Mouse (Mus musculus) hindbrain, embryonic 15.5 days (tissue): Measurements from ENCODE around the gene Chrnb4. TPM values are rescaled to one million over a fixed set of nuclear protein-coding genes. Genes with fewer than 3 reads are reported as not detected.
A peak's percentile ranks its signal among the peaks of the same experiment; 100 is the strongest.

Experiments used
- ATAC-seq: fragments of 200-750 bp; cut with Nextera tagmentation; 2 replicates; pipeline ENCODE4 v1.8.0; 2017; ENCODE audit warnings: low read depth, moderate number of reproducible peaks, moderate TSS enrichment; ENCODE audit not compliant: low FRiP score
- H3K27ac ChIP-seq: fragments of 300-500 bp; sonication (generic); replicated peaks from 2 replicates; pipeline ENCODE4 v1.5.1; 2015; ENCODE audit warnings: mild to moderate bottlenecking, inconsistent platforms
- H3K27me3 ChIP-seq: fragments of 300-500 bp; sonication (generic); 2 replicates; pipeline ENCODE4 v1.6.1; 2015; ENCODE audit warnings: control low read depth, inconsistent platforms
- H3K36me3 ChIP-seq: fragments of 300-500 bp; sonication (generic); 2 replicates; pipeline ENCODE4 v1.6.1; 2015; ENCODE audit warnings: control low read depth, inconsistent platforms
- H3K4me1 ChIP-seq: fragments of 300-500 bp; sonication (generic); replicated peaks from 2 replicates; pipeline ENCODE4 v1.6.1; 2015; ENCODE audit warnings: control low read depth, inconsistent platforms
- H3K4me2 ChIP-seq: fragments of 300-500 bp; sonication (generic); 2 replicates; pipeline ENCODE4 v1.6.1; 2015; ENCODE audit warnings: moderate library complexity, mild to moderate bottlenecking, inconsistent platforms
- H3K4me3 ChIP-seq: fragments of 300-500 bp; sonication (generic); 2 replicates; pipeline ENCODE4 v1.5.1; 2015; ENCODE audit warnings: mild to moderate bottlenecking, inconsistent platforms
- H3K9ac ChIP-seq: fragments of 300-500 bp; sonication (generic); 2 replicates; pipeline ENCODE4 v1.6.1; 2015; ENCODE audit warnings: inconsistent platforms
- H3K9me3 ChIP-seq: fragments of 300-500 bp; sonication (generic); 2 replicates; pipeline ENCODE4 v1.6.1; 2016; ENCODE audit warnings: control low read depth, inconsistent platforms
- WGBS: fragments of 180-500 bp; shearing (Covaris S2); methylation state at CpG from one replicate; pipeline ENCODE4 v1.1.7; 2015; 5-methylcytosine and 5-hydroxymethylcytosine counted together
- polyA plus RNA-seq: library from polyadenylated mRNA; unstranded; fragments of >200 nt; fragmentation: Nextera tagmentation; extraction: Ambion mirVana; gene quantifications from 2 replicates; pipeline ENCODE4 v1.2.1, GENCODE M21; 2015

The Chrnb4 gene
- 1.2 and 1.4 TPM in 2 replicates for polyA plus RNA-seq

DNA sequence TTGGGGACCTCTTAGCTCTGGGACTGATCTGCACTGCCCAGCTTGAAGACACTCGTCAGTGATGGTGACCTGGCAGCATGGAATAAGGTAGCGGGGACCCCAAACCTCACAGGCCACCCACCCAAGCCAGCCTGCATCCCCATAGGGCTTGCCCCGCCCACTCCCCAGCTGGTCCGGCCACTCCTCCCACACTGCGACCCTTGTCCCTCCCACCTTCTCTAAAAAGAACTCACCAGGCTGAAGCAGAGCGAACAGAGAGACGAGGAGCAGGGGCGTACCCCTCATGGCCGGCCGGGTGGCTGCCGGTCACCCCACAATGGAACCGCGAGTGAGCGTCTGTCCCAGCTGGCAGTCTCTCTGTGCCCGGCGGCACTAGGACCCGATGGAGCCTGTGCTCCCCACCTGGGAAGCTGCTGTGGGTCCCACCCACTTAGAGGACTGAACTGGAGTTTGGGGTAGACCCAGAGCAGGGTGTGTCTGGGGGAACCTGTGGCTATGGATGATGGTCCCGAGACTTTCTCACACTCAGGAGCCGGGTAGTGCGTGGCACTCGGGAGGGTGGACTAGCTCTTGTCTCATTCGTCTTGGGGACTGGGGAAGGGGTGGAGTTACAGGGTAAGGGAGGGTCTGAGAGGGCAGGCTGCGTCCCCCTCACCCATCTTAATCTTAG lies at the start of gene Chrnb4:
Gene Chrnb4 (minus strand): TSS at position 569 of the 670 bp plus-strand sequence.
- Histone ChIP-seq H3K4me1 (peaks cover 22% of the 10 kb centered on the region), H3K27ac (no peak within 1 kb of the TSS), H3K4me3 (peak within 1 kb of the TSS; percentile 43), H3K36me3 (no peaks in the 10 kb centered on the region), H3K27me3 (peaks cover 2% of the 10 kb centered on the region; the same call in 1 of the 2 replicates), H3K9me3 (no peaks in the 10 kb centered on the region), H3K9ac (0 out of 2 replicates have a peak within 1 kb of the TSS, but pooled peaks have one; percentile 30), H3K4me2 (peak within 1 kb of the TSS; percentile 86)
- WGBS, result under 1% methylated on average over 23 of the region's 23 CpGs
- peak; percentile 78; the same call in 1 of the 2 replicates for ATAC-seq

DNA sequence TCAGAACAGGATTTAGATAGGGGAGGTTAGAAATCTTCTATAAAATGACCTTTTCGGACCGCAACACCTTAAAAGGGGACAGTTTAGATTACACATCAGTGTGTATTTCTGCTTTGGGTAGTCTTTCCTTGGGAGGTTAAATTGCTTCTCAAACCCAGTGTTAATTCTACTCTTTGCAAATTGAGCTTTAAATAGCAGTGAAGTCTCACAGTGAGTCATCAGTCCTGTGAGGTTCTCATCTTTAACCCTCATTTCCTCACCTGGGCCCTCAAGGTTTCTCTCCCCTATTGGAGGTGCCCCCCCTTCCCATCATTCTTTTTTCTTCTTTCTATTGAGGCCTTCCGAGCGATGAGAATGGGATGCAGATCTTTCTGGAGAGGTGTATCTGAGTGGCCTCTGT lies 48.3 kb upstream of the Chrnb4 start:
- no peak for ATAC-seq
- WGBS, result 94% methylated on average over 4 of the region's 4 CpGs
- Histone ChIP-seq H3K4me3 (no peak overlapping the region), H3K36me3 (no peaks in the 10 kb centered on the region), H3K4me1 (no peaks in the 10 kb centered on the region), H3K27ac (no peak overlapping the region), H3K9me3 (no peaks in the 10 kb centered on the region), H3K27me3 (no peaks in the 10 kb centered on the region), H3K4me2 (no peak overlapping the region), H3K9ac (no peak overlapping the region)

DNA sequence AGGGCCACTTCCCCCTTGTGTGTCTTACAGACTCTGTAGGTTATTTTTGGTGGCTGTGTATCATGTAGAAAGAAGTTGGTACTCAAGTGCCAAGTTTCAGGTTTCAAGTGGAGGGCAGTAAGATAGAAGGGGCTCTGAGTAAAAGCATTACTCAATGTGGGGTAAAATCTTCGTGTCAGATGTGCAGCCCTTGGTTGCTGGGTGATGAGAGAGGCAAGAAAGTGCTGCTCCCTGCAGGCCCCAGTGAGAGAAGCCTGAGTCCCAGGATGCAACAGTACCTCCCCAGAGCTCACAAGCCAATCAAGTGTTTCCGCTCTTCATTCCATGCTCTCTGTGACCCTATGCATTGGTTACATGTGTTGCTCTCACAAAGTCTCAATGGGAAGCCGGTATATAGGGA lies 47.5 kb upstream of the Chrnb4 start:
- Histone ChIP-seq H3K36me3 (no peaks in the 10 kb centered on the region), H3K4me1 (no peaks in the 10 kb centered on the region), H3K27ac (no peak overlapping the region), H3K9ac (no peak overlapping the region), H3K4me2 (no peak overlapping the region), H3K27me3 (no peaks in the 10 kb centered on the region), H3K9me3 (no peaks in the 10 kb centered on the region), H3K4me3 (no peak overlapping the region)
- WGBS, result 65% methylated on average over 3 of the region's 3 CpGs
- no peak for ATAC-seq

DNA sequence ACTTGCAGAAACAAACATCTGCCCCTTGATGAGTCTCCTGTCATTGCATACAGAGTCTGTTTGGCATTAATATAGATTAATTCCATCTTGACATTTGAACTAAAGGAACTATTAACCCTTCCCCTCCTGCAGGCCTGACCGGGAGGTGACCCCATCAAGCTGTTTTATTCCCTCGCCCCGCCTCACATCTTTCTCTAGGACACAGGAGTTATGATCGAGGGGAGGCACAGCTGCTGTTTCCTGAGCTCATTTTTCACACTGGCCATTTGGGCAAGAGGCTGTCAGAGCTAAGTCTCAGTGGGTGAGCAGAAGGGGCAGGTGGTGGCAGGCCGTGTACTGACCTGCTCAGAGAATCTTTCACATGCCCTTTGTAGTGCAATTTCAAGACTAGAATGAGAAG lies 41.6 kb upstream of the Chrnb4 start:
- Histone ChIP-seq H3K4me1 (no peaks in the 10 kb centered on the region), H3K27me3 (no peaks in the 10 kb centered on the region), H3K4me3 (no peak overlapping the region), H3K9ac (no peak overlapping the region), H3K4me2 (no peak overlapping the region), H3K36me3 (no peaks in the 10 kb centered on the region), H3K9me3 (no peaks in the 10 kb centered on the region), H3K27ac (no peak overlapping the region)
- no peak for ATAC-seq
- 16% methylated on average over 5 of the region's 5 CpGs for WGBS

DNA sequence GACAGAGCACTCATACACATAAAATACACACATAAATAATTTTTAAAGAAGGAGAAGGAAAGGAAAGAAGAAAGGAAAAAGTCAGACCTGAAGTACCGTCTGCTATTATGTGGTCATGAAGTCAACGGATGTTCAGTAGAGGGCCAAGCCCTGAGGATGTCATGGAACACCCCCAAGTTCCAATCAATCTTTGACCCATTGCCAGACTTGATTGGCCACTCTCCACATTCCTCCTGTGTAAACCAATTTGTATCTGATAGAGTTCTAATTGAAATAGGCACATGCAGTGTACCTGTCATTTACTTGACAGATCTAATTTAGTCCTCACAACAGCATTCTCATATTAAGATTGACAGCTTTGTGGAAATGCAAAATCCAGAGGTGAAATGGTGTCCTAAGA lies 40.6 kb upstream of the Chrnb4 start:
- H3K27ac ChIP-seq, result no peak overlapping the region
- no peak overlapping the region for H3K4me2 ChIP-seq
- H3K36me3 ChIP-seq, result no peaks in the 10 kb centered on the region
- WGBS, result 69% methylated on average over 2 of the region's 2 CpGs
- no peaks in the 10 kb centered on the region for H3K4me1 ChIP-seq
- ATAC-seq, result no peak
- no peaks in the 10 kb centered on the region for H3K9me3 ChIP-seq
- no peaks in the 10 kb centered on the region for H3K27me3 ChIP-seq
- H3K4me3 ChIP-seq, result no peak overlapping the region
- no peak overlapping the region for H3K9ac ChIP-seq

DNA sequence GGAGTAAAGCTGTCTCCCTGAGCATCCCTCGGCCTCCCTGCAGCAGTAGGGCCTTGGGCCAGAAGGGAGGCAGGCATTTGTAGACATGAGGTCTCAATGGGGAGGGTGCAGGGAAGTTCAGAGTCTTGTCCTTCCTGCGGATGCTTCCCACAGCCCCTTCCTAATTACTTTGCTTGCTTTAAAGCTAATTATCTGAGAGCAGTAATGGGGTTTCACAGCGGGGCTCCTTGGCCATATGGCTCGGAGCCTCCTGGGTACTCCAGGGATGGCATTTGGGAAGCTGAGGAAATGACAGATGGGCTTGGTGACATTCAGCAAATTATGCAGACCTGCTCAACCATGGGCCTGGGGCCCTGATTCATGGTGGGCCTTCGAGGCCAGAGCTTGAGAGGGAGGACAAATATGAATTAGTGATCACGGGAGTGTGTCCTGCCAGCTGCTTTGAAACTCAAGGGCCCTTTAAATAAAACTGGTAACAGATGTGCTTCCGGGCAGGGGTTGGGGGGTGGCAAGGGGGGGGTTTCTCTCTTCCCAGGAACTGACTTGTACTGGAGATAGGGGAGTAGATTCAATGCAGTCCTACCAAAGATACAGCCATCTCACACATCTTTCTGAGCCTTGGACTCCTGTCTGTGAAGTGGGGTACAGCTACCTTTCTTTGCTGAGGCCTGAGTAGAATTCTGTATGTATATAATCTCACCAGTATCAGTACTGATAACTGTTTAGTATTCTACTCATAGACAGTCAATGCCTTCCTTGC lies 34.8 kb upstream of the Chrnb4 start:
- WGBS, result 14% methylated on average over 7 of the region's 7 CpGs
- H3K4me3 ChIP-seq, result no peak overlapping the region

DNA sequence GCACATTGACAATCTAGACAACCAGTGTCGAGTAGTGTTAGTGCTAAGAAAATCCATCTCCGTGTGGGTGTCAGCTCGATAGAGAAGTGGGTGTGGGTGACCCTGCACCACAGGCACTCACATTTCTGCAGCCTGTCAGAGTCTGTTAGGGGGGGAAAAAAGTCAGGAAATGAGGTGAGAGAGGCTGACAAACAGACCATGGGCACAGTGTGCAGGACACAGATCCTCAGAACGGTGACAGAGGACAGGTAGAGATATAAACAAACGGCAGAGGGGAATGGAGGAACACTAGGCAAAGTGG lies 19.3 kb upstream of the Chrnb4 start:
- H3K4me3 ChIP-seq, result no peak overlapping the region
- H3K27ac ChIP-seq, result peak overlapping the region; percentile 36; the same call in 1 of the 2 replicates
- H3K4me2 ChIP-seq, result no peak overlapping the region
- no peak overlapping the region for H3K9ac ChIP-seq
- no peaks in the 10 kb centered on the region for H3K9me3 ChIP-seq
- H3K27me3 ChIP-seq, result no peaks in the 10 kb centered on the region
- H3K4me1 ChIP-seq, result peaks cover 14% of the 10 kb centered on the region
- 31% methylated on average over 5 of the region's 5 CpGs for WGBS
- H3K36me3 ChIP-seq, result no peaks in the 10 kb centered on the region
- ATAC-seq, result no peak

More for the DNA sequence above, 34.8 kb upstream of the Chrnb4 start:
- H3K4me2 ChIP-seq, result no peak overlapping the region
- H3K9me3 ChIP-seq, result no peaks in the 10 kb centered on the region
- no peaks in the 10 kb centered on the region for H3K27me3 ChIP-seq
- H3K36me3 ChIP-seq, result no peaks in the 10 kb centered on the region
- ATAC-seq, result peak; percentile 88
- peaks cover 16% of the 10 kb centered on the region for H3K4me1 ChIP-seq
- H3K9ac ChIP-seq, result no peak overlapping the region
- 0 out of 2 replicates have a peak overlapping the region, but pooled peaks have one; percentile 39 for H3K27ac ChIP-seq

DNA sequence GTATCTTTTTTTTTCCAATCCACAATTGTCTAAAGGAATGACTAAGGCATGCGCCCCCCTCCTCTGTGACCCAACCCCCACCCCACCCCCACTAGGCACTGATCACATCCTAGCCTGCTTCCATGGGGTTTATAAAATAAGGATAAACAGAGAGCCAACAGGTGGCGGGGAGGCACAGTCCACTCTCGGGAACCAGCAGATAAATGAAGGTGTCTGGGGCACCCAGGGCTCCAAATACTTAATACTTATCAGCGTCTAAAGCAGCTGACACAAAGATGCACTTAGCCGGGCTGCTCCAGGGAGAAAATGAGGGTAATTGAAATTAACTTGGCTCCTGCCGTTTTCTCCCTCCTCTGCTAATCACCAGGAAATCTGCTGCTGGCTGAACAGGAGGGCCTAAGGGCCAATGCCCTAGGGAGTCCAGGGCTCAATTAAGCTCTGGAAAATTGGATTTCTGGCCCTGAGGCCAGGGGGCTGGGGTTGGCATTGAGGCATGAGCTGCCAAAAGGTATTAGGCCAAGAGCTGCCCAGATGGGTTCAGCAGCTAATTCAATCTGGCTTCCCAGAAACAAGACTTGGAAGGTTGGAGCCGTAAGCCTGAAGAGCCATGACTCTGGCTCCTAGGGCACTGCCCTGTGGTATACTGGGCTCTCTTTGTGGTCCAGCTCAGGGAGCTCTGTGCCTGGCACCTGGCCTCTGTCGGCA lies 18.8 kb upstream of the Chrnb4 start:
- Histone ChIP-seq H3K4me1 (peaks cover 14% of the 10 kb centered on the region), H3K4me3 (no peak overlapping the region), H3K27ac (peak overlapping the region; percentile 36; the same call in 1 of the 2 replicates), H3K9ac (no peak overlapping the region), H3K36me3 (no peaks in the 10 kb centered on the region), H3K27me3 (no peaks in the 10 kb centered on the region), H3K9me3 (no peaks in the 10 kb centered on the region), H3K4me2 (no peak overlapping the region)
- WGBS, result 22% methylated on average over 8 of the region's 8 CpGs
- ATAC-seq, result peak; percentile 84

DNA sequence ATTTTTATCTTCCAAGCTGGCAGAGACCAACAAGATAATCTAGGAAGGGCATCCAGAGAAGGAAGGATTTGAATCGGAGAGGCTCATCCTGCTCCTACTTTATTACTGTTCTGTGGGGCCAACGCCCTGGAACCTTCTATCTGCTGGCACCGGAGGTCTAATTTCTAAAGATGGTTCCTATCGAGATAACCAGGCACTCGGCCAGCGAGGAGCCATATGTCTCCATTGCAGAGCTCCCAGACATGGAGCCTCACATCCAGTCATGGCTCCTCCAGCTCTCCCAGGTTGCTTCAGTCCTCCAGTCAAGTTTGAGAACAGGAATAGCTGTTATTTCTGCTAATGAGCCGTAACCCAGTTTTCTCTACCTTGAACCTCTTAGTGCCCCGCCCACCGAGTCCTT lies 16.7 kb upstream of the Chrnb4 start:
- H3K9ac ChIP-seq, result no peak overlapping the region
- H3K27me3 ChIP-seq, result no peaks in the 10 kb centered on the region
- ATAC-seq, result no peak
- H3K27ac ChIP-seq, result no peak overlapping the region
- H3K36me3 ChIP-seq, result no peaks in the 10 kb centered on the region
- no peaks in the 10 kb centered on the region for H3K9me3 ChIP-seq
- 89% methylated on average over 9 of the region's 9 CpGs for WGBS
- H3K4me3 ChIP-seq, result no peak overlapping the region
- no peak overlapping the region for H3K4me2 ChIP-seq
- peaks cover 14% of the 10 kb centered on the region for H3K4me1 ChIP-seq

DNA sequence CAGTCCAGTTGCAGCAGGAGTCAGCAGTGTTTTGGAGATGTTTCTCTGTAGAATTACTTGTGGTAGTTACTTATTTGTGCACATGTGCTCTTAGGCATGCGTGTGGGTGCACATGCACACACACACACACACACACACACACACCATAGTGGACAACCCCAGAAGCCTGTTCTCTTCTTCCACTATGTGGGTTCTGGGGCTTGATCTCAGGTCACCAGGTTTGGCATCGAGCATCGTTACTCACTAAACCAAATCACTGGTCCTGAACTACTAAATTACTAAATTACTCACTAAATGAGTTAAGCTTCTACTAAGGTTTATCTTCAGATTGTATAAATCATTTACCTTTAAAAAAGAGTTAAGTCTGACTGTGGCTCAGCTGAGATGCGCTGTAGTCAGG lies 9.5 kb upstream of the Chrnb4 start:
- no peak for ATAC-seq
- 92% methylated on average over 4 of the region's 4 CpGs for WGBS
- H3K36me3 ChIP-seq, result no peaks in the 10 kb centered on the region

DNA sequence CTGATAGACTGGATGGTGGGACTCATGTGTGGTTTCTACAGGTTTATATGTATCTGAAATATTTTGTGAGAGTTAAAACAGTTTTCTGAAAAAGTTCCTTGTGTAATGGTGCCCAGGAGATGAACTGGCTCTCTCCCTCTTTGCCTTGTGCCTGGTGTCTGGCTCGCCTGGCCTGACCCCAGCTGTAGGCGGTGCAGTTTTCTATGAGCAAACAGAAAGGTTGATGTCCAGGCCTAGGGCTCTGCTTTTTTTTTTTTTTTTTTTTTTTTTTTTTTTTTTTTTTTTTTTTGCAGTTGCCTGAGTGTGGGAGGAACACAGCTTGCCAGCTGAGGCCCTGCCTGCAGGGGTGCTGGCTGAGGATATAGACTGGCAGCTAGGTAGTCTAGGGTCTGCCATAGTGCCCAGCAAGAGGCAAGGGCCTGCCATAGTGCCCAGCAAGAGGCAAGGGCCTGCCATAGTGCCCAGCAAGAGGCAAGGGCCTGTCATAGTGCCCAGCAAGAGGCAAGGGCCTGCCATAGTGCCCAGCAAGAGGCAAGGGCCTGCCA lies 6.9 kb upstream of the Chrnb4 start:
- WGBS, result 58% methylated on average over 2 of the region's 2 CpGs
- Histone ChIP-seq H3K4me3 (no peak overlapping the region), H3K4me2 (no peak overlapping the region), H3K27ac (no peak overlapping the region), H3K9me3 (no peaks in the 10 kb centered on the region), H3K36me3 (no peaks in the 10 kb centered on the region), H3K9ac (no peak overlapping the region), H3K27me3 (no peaks in the 10 kb centered on the region), H3K4me1 (no peaks in the 10 kb centered on the region)
- no peak for ATAC-seq

More for the DNA sequence above, 9.5 kb upstream of the Chrnb4 start:
- no peak overlapping the region for H3K4me2 ChIP-seq
- H3K4me1 ChIP-seq, result no peaks in the 10 kb centered on the region
- no peaks in the 10 kb centered on the region for H3K9me3 ChIP-seq
- H3K27ac ChIP-seq, result no peak overlapping the region
- no peak overlapping the region for H3K9ac ChIP-seq
- H3K27me3 ChIP-seq, result no peaks in the 10 kb centered on the region
- H3K4me3 ChIP-seq, result no peak overlapping the region

DNA sequence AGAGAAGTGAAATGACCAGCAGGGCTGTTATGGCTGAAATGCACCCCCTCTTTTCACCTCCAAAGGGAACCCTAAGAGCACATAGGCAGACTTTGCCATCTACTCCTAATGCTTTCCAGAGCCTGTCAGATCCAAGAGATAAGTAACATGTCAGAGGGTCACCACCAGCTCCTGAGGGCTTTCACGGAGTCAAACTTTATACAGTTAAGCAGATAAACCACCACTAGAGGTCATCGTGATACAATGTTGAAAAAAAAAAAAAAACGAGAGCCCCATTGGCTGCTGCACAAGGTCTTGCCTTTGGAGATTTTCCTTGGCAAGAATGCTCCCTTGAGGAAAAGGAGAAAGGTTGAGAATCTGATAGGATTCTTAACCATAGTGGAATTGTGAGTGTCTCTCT lies 1.8 kb downstream of the Chrnb4 start:
- peaks cover 2% of the 10 kb centered on the region; the same call in 1 of the 2 replicates for H3K27me3 ChIP-seq
- H3K9ac ChIP-seq, result no peak overlapping the region
- H3K9me3 ChIP-seq, result no peaks in the 10 kb centered on the region
- H3K4me2 ChIP-seq, result no peak overlapping the region
- ATAC-seq, result no peak
- 2% methylated on average over 3 of the region's 3 CpGs for WGBS
- H3K4me1 ChIP-seq, result peaks cover 22% of the 10 kb centered on the region
- H3K27ac ChIP-seq, result no peak overlapping the region
- no peaks in the 10 kb centered on the region for H3K36me3 ChIP-seq
- no peak overlapping the region for H3K4me3 ChIP-seq
